Mouse (Mus musculus): Measurements from ENCODE around the gene Glra4. TPM values are rescaled to one million over a fixed set of nuclear protein-coding genes. Genes with fewer than 3 reads are reported as not detected.
"Not testable (repeated sequence)": the region's sequence is repeated elsewhere in the genome, so short reads cannot be mapped to it uniquely, and the experiment has no call there.

The Glra4 gene
- total RNA-seq, 1 experiment from 2014 or later, result not detected

- ATAC-seq (ENCODE audit: extremely low read depth, insufficient number of reproducible peaks, low FRiP score, poor library complexity, severe bottlenecking), result peak; percentile 92
Measured at GRCm38 (mm10) chrX:136740791-136741650, 38.9 kb downstream of the Glra4 start.

GRCm38 (mm10) chrX:136740087-136740790, 39.7 kb downstream of the Glra4 start:
- ATAC-seq (ENCODE audit: extremely low read depth, insufficient number of reproducible peaks, low FRiP score, poor library complexity, severe bottlenecking), result no peak

GRCm38 (mm10) chrX:136732016-136732415, 47.9 kb downstream of the Glra4 start:
- ATAC-seq (ENCODE audit: extremely low read depth, insufficient number of reproducible peaks, low FRiP score, poor library complexity, severe bottlenecking), result no peak

- ATAC-seq (ENCODE audit: extremely low read depth, insufficient number of reproducible peaks, low FRiP score, poor library complexity, severe bottlenecking), result not testable (repeated sequence)
Measured at GRCm38 (mm10) chrX:136714742-136715474, 65.0 kb downstream of the Glra4 start.

GRCm38 (mm10) chrX:136708782-136709181, 71.2 kb downstream of the Glra4 start:
- ATAC-seq (ENCODE audit: extremely low read depth, insufficient number of reproducible peaks, low FRiP score, poor library complexity, severe bottlenecking), result no peak

- peak; percentile 51; the same call in 1 of the 2 replicates for ATAC-seq (ENCODE audit: extremely low read depth, insufficient number of reproducible peaks, low FRiP score, poor library complexity, severe bottlenecking)
Measured at GRCm38 (mm10) chrX:136708168-136708681, 71.7 kb downstream of the Glra4 start.

Other genes starting within 250 kb of the Glra4 start
- not detected in 2 replicates for gene Kir3dl2, start 236.1 kb downstream of the Glra4 start, total RNA-seq (2017)
- gene Tceal3, start 189.3 kb downstream of the Glra4 start, total RNA-seq (2017), result not detected in 2 replicates
- gene Tceal1, start 72.2 kb downstream of the Glra4 start, total RNA-seq (2017), result 0.12 and 0.35 TPM in 2 replicates
- 128 and 145 TPM in 2 replicates for gene Morf4l2, start 36.5 kb downstream of the Glra4 start, total RNA-seq (2017)
- gene Plp1, start 42.5 kb upstream of the Glra4 start, total RNA-seq (2017), result 4.2 and 4.4 TPM in 2 replicates
- not detected in 2 replicates for gene Rab9b, start 88.6 kb upstream of the Glra4 start, total RNA-seq (2017)
- gene H2bfm, start 147.2 kb upstream of the Glra4 start, total RNA-seq (2017), result not detected in 2 replicates
- gene Tmsb15b2, start 195.4 kb upstream of the Glra4 start, total RNA-seq (2017), result 31.6 TPM in 1 of 2 replicates, not detected in the other
- 3.7 and 6.6 TPM in 2 replicates for gene Tmsb15l, start 196.7 kb upstream of the Glra4 start, total RNA-seq (2017)
- 5.3 and 7.0 TPM in 2 replicates for gene Tmsb15b1, start 196.7 kb upstream of the Glra4 start, total RNA-seq (2017)
- gene Zcchc18, start 213.0 kb upstream of the Glra4 start, total RNA-seq (2017), result 6.9 and 8.6 TPM in 2 replicates